Mouse (Mus musculus): Measurements from ENCODE around the gene Jmy.

The Jmy gene

GRCm38 (mm10) chr13:93399710-93400216, 99.8 kb downstream of the Jmy start:
- Histone ChIP-seq H3K36me3 (ENCODE audit: insufficient read depth, low read length) (0 out of 2 replicates have a peak, but pooled peaks cover 7% of the 10 kb centered on the region), H3K9me3 (ENCODE audit: low read length) (no peaks in the 10 kb centered on the region), H3K4me3 (replicated peaks; ENCODE audit: low read length) (no peak overlapping the region), H3K27me3 (ENCODE audit: insufficient read depth, low read length) (no peaks in the 10 kb centered on the region), H3K4me1 (replicated peaks; ENCODE audit: low read depth, low read length) (no peaks in the 10 kb centered on the region)
- TF ChIP-seq POU5F1 (IDR thresholded peaks at IDR 0.05; ENCODE audit: borderline replicate concordance, low read length) (no peak), CTCF (conservative IDR thresholded peaks at IDR 0.05; ENCODE audit: low read length) (no peak), NANOG (IDR thresholded peaks at IDR 0.05; ENCODE audit: borderline replicate concordance, low read length) (no peak)

DNA sequence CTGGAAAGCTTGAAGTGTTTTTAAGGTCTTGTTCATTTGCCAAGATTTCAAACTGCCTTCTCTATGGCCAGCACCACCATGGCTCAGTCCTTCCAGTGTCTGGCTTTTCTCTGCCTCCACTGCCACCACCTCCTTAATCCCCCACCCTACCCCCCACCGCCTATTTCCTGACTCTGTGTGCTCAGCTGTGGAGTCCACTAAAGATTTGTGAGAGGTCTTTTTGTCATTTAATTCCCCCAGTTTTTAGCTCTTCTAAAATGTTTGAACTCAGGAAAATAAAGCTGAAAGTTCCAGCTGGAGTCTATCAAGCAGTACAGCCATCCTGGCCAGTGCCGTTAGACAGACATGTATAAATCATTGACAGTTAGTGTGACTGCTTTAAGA, 110.4 kb downstream of the Jmy start:
- H3K4me3 ChIP-seq (replicated peaks; ENCODE audit: low read length), result no peak overlapping the region
- no peaks in the 10 kb centered on the region for H3K9me3 ChIP-seq (ENCODE audit: low read length)
- H3K4me1 ChIP-seq (replicated peaks; ENCODE audit: low read depth, low read length), result peaks cover 21% of the 10 kb centered on the region
- H3K27me3 ChIP-seq (ENCODE audit: insufficient read depth, low read length), result no peaks in the 10 kb centered on the region
- H3K36me3 ChIP-seq (ENCODE audit: insufficient read depth, low read length), result no peaks in the 10 kb centered on the region
- TF ChIP-seq NANOG (IDR thresholded peaks at IDR 0.05; ENCODE audit: borderline replicate concordance, low read length) (peak; percentile 43; the same call in 1 of the 2 replicates), CTCF (conservative IDR thresholded peaks at IDR 0.05; ENCODE audit: low read length) (no peak)

DNA sequence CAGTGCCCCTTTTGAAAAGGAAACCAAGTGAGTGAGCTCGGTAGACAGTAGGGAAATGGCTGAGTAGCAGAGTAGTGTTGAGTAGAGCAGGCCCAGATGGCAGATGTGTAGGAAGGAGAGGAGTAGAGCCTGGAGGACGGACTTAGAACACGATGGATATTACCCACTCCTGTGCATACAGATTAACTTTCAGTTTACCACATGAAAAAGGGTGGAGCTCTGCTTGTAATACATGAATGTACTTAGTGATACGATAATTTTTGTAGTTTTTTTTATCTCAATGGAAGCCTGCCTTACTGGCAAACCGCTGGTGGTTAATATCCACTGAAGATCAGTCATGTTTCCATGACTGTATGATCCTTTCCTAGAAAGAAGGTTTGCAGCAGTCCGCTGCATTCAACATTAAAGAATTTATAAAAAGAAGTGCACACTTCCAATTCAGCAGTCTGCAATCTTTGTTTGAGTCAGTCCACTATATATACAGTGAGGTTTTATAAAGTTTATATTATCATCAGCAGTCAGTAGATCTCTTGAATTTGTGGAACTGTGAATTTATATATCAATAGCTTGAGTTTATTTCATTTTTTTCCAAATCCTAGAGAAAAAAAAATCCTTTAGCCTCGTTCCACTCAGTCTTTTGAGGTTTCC, 110.9 kb downstream of the Jmy start:
- no peaks in the 10 kb centered on the region for H3K36me3 ChIP-seq (ENCODE audit: insufficient read depth, low read length)
- H3K9me3 ChIP-seq (ENCODE audit: low read length), result no peaks in the 10 kb centered on the region
- H3K27me3 ChIP-seq (ENCODE audit: insufficient read depth, low read length), result no peaks in the 10 kb centered on the region
- TF ChIP-seq CTCF (conservative IDR thresholded peaks at IDR 0.05; ENCODE audit: low read length) (no peak), NANOG (IDR thresholded peaks at IDR 0.05; ENCODE audit: borderline replicate concordance, low read length) (no peak), POU5F1 (IDR thresholded peaks at IDR 0.05; ENCODE audit: borderline replicate concordance, low read length) (no peak)
- H3K4me3 ChIP-seq (replicated peaks; ENCODE audit: low read length), result no peak overlapping the region
- peaks cover 21% of the 10 kb centered on the region for H3K4me1 ChIP-seq (replicated peaks; ENCODE audit: low read depth, low read length)

GRCm38 (mm10) chr13:93387440-93387839, 112.2 kb downstream of the Jmy start:
- Histone ChIP-seq H3K36me3 (ENCODE audit: insufficient read depth, low read length) (no peaks in the 10 kb centered on the region), H3K4me3 (replicated peaks; ENCODE audit: low read length) (no peak overlapping the region), H3K4me1 (replicated peaks; ENCODE audit: low read depth, low read length) (peaks cover 21% of the 10 kb centered on the region), H3K27me3 (ENCODE audit: insufficient read depth, low read length) (no peaks in the 10 kb centered on the region), H3K9me3 (ENCODE audit: low read length) (no peaks in the 10 kb centered on the region)
- TF ChIP-seq CTCF (conservative IDR thresholded peaks at IDR 0.05; ENCODE audit: low read length) (no peak), NANOG (IDR thresholded peaks at IDR 0.05; ENCODE audit: borderline replicate concordance, low read length) (no peak), POU5F1 (IDR thresholded peaks at IDR 0.05; ENCODE audit: borderline replicate concordance, low read length) (no peak)

DNA sequence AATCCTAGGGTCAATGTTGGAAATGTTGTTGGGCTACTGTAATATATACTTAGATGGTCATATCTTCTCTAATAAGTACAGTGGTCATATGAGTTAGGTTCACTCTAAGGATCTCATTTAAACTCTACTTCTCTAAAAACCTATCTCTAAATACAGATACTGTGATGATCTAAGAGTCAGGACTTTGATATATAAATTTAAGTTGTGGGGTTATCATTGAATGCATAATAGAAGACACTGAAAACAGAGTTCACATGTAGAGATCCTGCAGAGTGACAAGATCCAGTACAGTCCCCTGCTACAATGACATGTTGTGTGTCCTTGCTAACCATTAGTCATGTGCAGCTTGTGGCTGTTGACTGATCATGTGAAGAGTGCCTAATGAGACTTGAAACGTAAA, 114.5 kb downstream of the Jmy start:
- TF ChIP-seq NANOG (IDR thresholded peaks at IDR 0.05; ENCODE audit: borderline replicate concordance, low read length), result no peak
- no peak for TF ChIP-seq POU5F1 (IDR thresholded peaks at IDR 0.05; ENCODE audit: borderline replicate concordance, low read length)
- TF ChIP-seq CTCF (conservative IDR thresholded peaks at IDR 0.05; ENCODE audit: low read length), result no peak
- no peak overlapping the region for H3K4me3 ChIP-seq (replicated peaks; ENCODE audit: low read length)
- H3K36me3 ChIP-seq (ENCODE audit: insufficient read depth, low read length), result no peaks in the 10 kb centered on the region
- H3K4me1 ChIP-seq (replicated peaks; ENCODE audit: low read depth, low read length), result peaks cover 20% of the 10 kb centered on the region
- no peaks in the 10 kb centered on the region for H3K27me3 ChIP-seq (ENCODE audit: insufficient read depth, low read length)
- no peaks in the 10 kb centered on the region for H3K9me3 ChIP-seq (ENCODE audit: low read length)

DNA sequence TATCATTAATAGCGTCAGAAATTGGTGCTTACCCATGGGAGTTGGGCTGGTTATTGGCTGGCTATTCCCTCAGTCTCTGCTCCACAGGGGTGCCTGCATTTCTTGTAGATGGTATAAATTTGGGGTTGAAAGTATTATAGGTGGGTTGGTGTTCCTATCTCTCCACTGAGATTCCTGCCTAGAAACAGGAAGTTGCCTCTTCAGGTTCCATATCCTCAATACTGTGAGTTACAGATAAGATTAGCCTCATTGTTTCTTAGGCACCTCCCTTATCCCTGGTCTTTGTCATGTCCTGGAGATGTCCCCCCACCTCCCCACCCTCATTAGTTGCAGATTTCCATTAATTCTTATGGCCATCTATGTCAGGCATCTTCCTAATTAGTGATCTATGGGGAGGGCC, 115.1 kb downstream of the Jmy start:
- Histone ChIP-seq H3K4me3 (replicated peaks; ENCODE audit: low read length) (no peak overlapping the region), H3K4me1 (replicated peaks; ENCODE audit: low read depth, low read length) (peaks cover 15% of the 10 kb centered on the region), H3K36me3 (ENCODE audit: insufficient read depth, low read length) (no peaks in the 10 kb centered on the region), H3K27me3 (ENCODE audit: insufficient read depth, low read length) (no peaks in the 10 kb centered on the region), H3K9me3 (ENCODE audit: low read length) (no peaks in the 10 kb centered on the region)
- no peak for TF ChIP-seq CTCF (conservative IDR thresholded peaks at IDR 0.05; ENCODE audit: low read length)
- no peak for TF ChIP-seq NANOG (IDR thresholded peaks at IDR 0.05; ENCODE audit: borderline replicate concordance, low read length)
- no peak for TF ChIP-seq POU5F1 (IDR thresholded peaks at IDR 0.05; ENCODE audit: borderline replicate concordance, low read length)

DNA sequence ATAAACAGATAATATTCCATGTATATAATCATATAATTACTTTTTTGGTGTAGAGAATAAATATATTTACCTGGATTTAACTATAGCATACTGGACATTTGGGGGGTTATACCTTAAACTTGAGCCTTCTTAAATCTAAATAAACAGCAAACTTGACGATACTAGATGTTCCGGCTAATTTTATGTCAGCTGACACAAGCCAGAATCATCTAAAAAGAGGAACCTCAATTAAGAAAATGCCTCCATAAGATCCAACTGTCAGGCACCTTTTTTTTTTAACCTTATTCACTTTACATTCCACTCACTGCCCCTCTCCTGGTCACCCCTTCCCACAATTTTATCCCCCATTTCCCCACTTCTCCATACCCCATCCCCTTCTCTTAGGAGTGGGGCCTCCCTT, 116.0 kb downstream of the Jmy start:
- no peak for TF ChIP-seq NANOG (IDR thresholded peaks at IDR 0.05; ENCODE audit: borderline replicate concordance, low read length)
- TF ChIP-seq CTCF (conservative IDR thresholded peaks at IDR 0.05; ENCODE audit: low read length), result no peak
- no peak for TF ChIP-seq POU5F1 (IDR thresholded peaks at IDR 0.05; ENCODE audit: borderline replicate concordance, low read length)
- Histone ChIP-seq H3K4me3 (replicated peaks; ENCODE audit: low read length) (no peak overlapping the region), H3K9me3 (ENCODE audit: low read length) (no peaks in the 10 kb centered on the region), H3K27me3 (ENCODE audit: insufficient read depth, low read length) (no peaks in the 10 kb centered on the region), H3K4me1 (replicated peaks; ENCODE audit: low read depth, low read length) (peaks cover 6% of the 10 kb centered on the region), H3K36me3 (ENCODE audit: insufficient read depth, low read length) (no peaks in the 10 kb centered on the region)

DNA sequence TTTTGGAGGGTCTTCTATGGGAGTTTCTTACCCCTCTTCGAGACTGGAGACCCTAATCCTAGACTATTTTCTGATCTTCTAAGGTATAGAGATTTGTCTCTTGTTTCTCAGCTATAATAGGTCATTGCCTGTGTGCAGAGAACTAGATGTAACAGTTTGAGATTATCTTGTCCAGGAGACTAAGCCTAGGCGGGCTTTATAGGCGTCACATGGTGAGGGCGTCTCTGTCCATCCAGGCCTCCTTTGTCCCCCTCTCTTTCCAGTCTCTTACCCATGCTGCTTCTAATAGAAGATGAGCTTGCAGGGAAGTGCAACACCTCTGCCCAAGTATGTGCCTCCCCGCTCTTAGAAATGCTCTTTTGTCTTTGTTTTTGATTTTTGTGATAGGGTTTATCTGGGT, 116.5 kb downstream of the Jmy start:
- no peak overlapping the region for H3K4me3 ChIP-seq (replicated peaks; ENCODE audit: low read length)
- no peaks in the 10 kb centered on the region for H3K9me3 ChIP-seq (ENCODE audit: low read length)
- H3K36me3 ChIP-seq (ENCODE audit: insufficient read depth, low read length), result no peaks in the 10 kb centered on the region
- TF ChIP-seq NANOG (IDR thresholded peaks at IDR 0.05; ENCODE audit: borderline replicate concordance, low read length), result no peak
- no peak for TF ChIP-seq CTCF (conservative IDR thresholded peaks at IDR 0.05; ENCODE audit: low read length)
- TF ChIP-seq POU5F1 (IDR thresholded peaks at IDR 0.05; ENCODE audit: borderline replicate concordance, low read length), result no peak
- H3K27me3 ChIP-seq (ENCODE audit: insufficient read depth, low read length), result no peaks in the 10 kb centered on the region
- peaks cover 4% of the 10 kb centered on the region; the same call in 1 of the 2 replicates for H3K4me1 ChIP-seq (replicated peaks; ENCODE audit: low read depth, low read length)

DNA sequence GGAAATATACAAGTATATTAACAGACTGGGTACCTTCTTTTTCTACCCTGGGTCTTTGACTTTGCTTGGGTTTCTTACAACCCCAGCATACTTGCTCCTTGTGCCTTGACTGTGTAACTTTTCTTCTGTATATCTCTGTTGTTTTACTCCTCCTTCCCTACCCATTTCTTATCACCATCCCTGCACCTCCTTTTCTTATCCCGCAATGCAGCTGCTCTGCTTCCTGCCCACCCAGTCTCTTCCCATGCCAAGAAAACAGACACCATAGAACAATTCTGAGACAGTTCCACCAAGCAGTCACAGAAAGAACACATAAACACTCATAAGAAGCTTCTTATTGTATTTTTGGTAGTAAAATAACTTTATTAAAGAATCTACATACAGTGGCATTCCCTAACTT, 118.3 kb downstream of the Jmy start:
- H3K9me3 ChIP-seq (ENCODE audit: low read length), result no peaks in the 10 kb centered on the region
- H3K27me3 ChIP-seq (ENCODE audit: insufficient read depth, low read length), result no peaks in the 10 kb centered on the region
- H3K4me1 ChIP-seq (replicated peaks; ENCODE audit: low read depth, low read length), result no peaks in the 10 kb centered on the region
- H3K4me3 ChIP-seq (replicated peaks; ENCODE audit: low read length), result no peak overlapping the region
- TF ChIP-seq NANOG (IDR thresholded peaks at IDR 0.05; ENCODE audit: borderline replicate concordance, low read length) (no peak), CTCF (conservative IDR thresholded peaks at IDR 0.05; ENCODE audit: low read length) (no peak), POU5F1 (IDR thresholded peaks at IDR 0.05; ENCODE audit: borderline replicate concordance, low read length) (no peak)
- H3K36me3 ChIP-seq (ENCODE audit: insufficient read depth, low read length), result no peaks in the 10 kb centered on the region
